Mouse (Mus musculus) limb, embryonic 12.5 days (tissue): ENCODE data around the gene Iqce. TPM values are rescaled to one million over a fixed set of nuclear protein-coding genes. Genes with fewer than 3 reads are reported as not detected.

Experiments used
- ATAC-seq: fragments of 200-750 bp; cut with Nextera tagmentation; 2 replicates; pipeline ENCODE4 v1.8.0; 2017; ENCODE audit warnings: low read depth, moderate TSS enrichment; ENCODE audit not compliant: insufficient number of reproducible peaks, insufficient read depth, low FRiP score, low TSS enrichment
- H3K27ac ChIP-seq: fragments of 300-500 bp; sonication (generic); 2 replicates; pipeline ENCODE4 v1.5.1; 2016; ENCODE audit warnings: mild to moderate bottlenecking, moderate library complexity
- H3K27me3 ChIP-seq: fragments of 300-500 bp; sonication (generic); 2 replicates; pipeline ENCODE4 v1.6.1; 2016; ENCODE audit warnings: mild to moderate bottlenecking, moderate library complexity
- H3K36me3 ChIP-seq: fragments of 300-500 bp; sonication (generic); 2 replicates; pipeline ENCODE4 v1.6.1; 2016; ENCODE audit warnings: mild to moderate bottlenecking, moderate library complexity
- H3K4me1 ChIP-seq: fragments of 300-500 bp; sonication (generic); replicated peaks from 2 replicates; pipeline ENCODE4 v1.6.1; 2016
- H3K4me2 ChIP-seq: fragments of 300-500 bp; sonication (generic); 2 replicates; pipeline ENCODE4 v1.6.1; 2016; ENCODE audit warnings: mild to moderate bottlenecking, moderate library complexity
- H3K4me3 ChIP-seq: fragments of 300-500 bp; sonication (generic); replicated peaks from 2 replicates; pipeline ENCODE4 v1.5.1; 2016; ENCODE audit warnings: mild to moderate bottlenecking
- H3K9ac ChIP-seq: fragments of 300-500 bp; sonication (generic); replicated peaks from 2 replicates; pipeline ENCODE4 v1.6.1; 2016; ENCODE audit warnings: mild to moderate bottlenecking, moderate library complexity
- H3K9me3 ChIP-seq: fragments of 300-500 bp; sonication (generic); 2 replicates; pipeline ENCODE4 v1.6.1; 2016; ENCODE audit warnings: mild to moderate bottlenecking, moderate library complexity
- WGBS: fragments of 180-500 bp; shearing (Covaris S2); methylation state at CpG from one replicate; pipeline ENCODE4 v1.1.7; 2016; 5-methylcytosine and 5-hydroxymethylcytosine counted together
- polyA plus RNA-seq: library from polyadenylated mRNA; unstranded; fragments of >200 nt; fragmentation: Nextera tagmentation; extraction: Ambion mirVana; gene quantifications from 2 replicates; pipeline ENCODE4 v1.2.1, GENCODE M21; 2016

The Iqce gene
- polyA plus RNA-seq, 1 experiment from 2014 or later: 26.0 TPM

DNA sequence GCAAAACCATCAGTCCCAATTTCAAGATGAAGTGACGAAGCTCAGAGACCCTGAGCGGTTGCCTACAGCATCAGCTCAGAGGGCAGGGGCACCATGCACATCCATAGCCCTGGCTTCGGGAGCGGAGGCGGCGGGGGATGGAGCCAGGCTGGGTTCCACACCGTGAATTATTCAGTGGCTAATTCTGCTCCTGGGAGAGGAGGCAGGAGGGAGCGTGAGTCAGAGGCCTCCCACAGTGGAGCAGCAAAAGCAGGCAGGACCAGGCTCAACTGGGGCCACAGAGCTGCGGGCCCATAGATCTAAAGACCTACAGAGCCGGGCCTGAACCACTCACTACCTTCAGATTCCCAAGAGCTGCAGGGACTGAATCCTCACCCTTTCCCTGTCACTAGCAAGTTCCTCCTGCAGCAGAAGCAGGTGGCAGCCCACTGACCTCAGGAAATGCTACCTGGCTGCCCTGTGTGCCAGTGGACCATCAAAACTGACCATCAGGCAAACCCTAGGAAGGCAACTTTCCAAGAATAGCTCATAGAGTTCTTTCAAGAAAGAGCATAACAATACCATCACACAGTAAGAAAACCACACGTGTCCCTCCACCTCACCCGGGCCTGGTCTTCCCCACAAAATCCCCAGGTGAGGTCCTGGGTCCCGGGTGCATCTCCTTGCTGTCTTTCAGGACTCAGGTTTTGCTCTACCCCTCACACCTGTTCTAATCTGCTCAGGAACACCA is 55.0 kb downstream of the Iqce start:
- peak overlapping the region; percentile 99 for H3K9ac ChIP-seq
- ATAC-seq: no peak
- 66% methylated on average over 13 of the region's 13 CpGs for WGBS
- no peaks in the 10 kb centered on the region for H3K9me3 ChIP-seq
- peak overlapping the region; percentile 97 for H3K4me2 ChIP-seq
- peaks cover 38% of the 10 kb centered on the region for H3K36me3 ChIP-seq
- H3K4me3 ChIP-seq: peak overlapping the region; percentile 96
- peaks cover 58% of the 10 kb centered on the region for H3K4me1 ChIP-seq
- no peaks in the 10 kb centered on the region for H3K27me3 ChIP-seq
- H3K27ac ChIP-seq: peak overlapping the region; percentile 88; the same call in 1 of the 2 replicates

GRCm38 (mm10) chr5:140646171-140646570 is 56.0 kb downstream of the Iqce start:
- Histone ChIP-seq H3K9ac (0 out of 2 replicates have a peak overlapping the region, but pooled peaks have one; percentile 99), H3K27ac (no peak overlapping the region)
- 91% methylated on average over 6 of the region's 6 CpGs for WGBS

DNA sequence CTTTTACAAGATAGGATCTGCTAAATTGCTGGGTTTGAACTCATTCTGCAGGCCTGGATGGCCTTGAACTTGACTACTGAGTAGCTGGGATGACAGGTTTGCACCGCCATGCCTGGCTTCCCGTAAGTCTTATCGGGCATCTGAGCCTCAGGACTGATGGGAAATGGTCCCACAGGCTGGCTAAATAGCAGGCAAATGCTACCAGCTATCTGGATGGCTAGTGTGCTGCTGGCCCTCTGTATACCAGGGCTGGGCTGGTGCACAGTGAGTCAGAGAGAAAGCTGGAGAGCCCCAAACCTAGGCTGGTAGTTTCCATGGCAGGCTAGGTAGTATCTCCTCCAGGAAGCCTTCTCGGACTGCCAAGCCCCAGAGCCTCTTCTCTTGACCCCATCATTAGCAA is 56.7 kb downstream of the Iqce start:
- H3K36me3 ChIP-seq: peaks cover 43% of the 10 kb centered on the region
- no peak overlapping the region for H3K4me3 ChIP-seq

More at GRCm38 (mm10) chr5:140646171-140646570, 56.0 kb downstream of the Iqce start:
- Histone ChIP-seq H3K36me3 (peaks cover 38% of the 10 kb centered on the region), H3K4me3 (peak overlapping the region; percentile 96), H3K9me3 (no peaks in the 10 kb centered on the region), H3K27me3 (no peaks in the 10 kb centered on the region), H3K4me2 (peak overlapping the region; percentile 97), H3K4me1 (peaks cover 68% of the 10 kb centered on the region)
- ATAC-seq: no peak

GRCm38 (mm10) chr5:140644702-140645201 is 57.4 kb downstream of the Iqce start:
- Histone ChIP-seq H3K4me1 (peaks cover 71% of the 10 kb centered on the region), H3K9ac (no peak overlapping the region), H3K4me3 (no peak overlapping the region), H3K36me3 (peaks cover 50% of the 10 kb centered on the region), H3K4me2 (0 out of 2 replicates have a peak overlapping the region, but pooled peaks have one; percentile 6), H3K9me3 (no peaks in the 10 kb centered on the region), H3K27me3 (no peaks in the 10 kb centered on the region), H3K27ac (no peak overlapping the region)
- no peak for ATAC-seq
- WGBS: 92% methylated on average over 15 of the region's 15 CpGs

More for the DNA sequence above, 56.7 kb downstream of the Iqce start:
- no peak for ATAC-seq
- Histone ChIP-seq H3K4me2 (peak overlapping the region; percentile 97; the same call in 1 of the 2 replicates), H3K27ac (no peak overlapping the region), H3K4me1 (peaks cover 75% of the 10 kb centered on the region), H3K27me3 (no peaks in the 10 kb centered on the region), H3K9ac (no peak overlapping the region), H3K9me3 (no peaks in the 10 kb centered on the region)
- 81% methylated on average over 4 of the region's 4 CpGs for WGBS

GRCm38 (mm10) chr5:140644263-140644662 is 57.9 kb downstream of the Iqce start:
- H3K4me3 ChIP-seq: no peak overlapping the region
- no peak overlapping the region for H3K4me2 ChIP-seq
- H3K27ac ChIP-seq: no peak overlapping the region
- WGBS: 90% methylated on average over 6 of the region's 6 CpGs
- H3K27me3 ChIP-seq: no peaks in the 10 kb centered on the region
- peaks cover 66% of the 10 kb centered on the region for H3K4me1 ChIP-seq
- H3K9me3 ChIP-seq: no peaks in the 10 kb centered on the region
- H3K36me3 ChIP-seq: peaks cover 55% of the 10 kb centered on the region
- H3K9ac ChIP-seq: no peak overlapping the region
- ATAC-seq: no peak

GRCm38 (mm10) chr5:140642076-140642475 is 60.1 kb downstream of the Iqce start:
- Histone ChIP-seq H3K4me1 (peaks cover 55% of the 10 kb centered on the region), H3K4me2 (peak overlapping the region; percentile 44), H3K9me3 (no peaks in the 10 kb centered on the region), H3K9ac (0 out of 2 replicates have a peak overlapping the region, but pooled peaks have one; percentile 45), H3K36me3 (peaks cover 77% of the 10 kb centered on the region), H3K27me3 (no peaks in the 10 kb centered on the region), H3K4me3 (no peak overlapping the region; the same call in 1 of the 2 replicates), H3K27ac (peak overlapping the region; percentile 80)
- WGBS: 65% methylated on average over 3 of the region's 3 CpGs
- ATAC-seq: no peak

GRCm38 (mm10) chr5:140641254-140641928 is 60.8 kb downstream of the Iqce start:
- peak overlapping the region; percentile 80 for H3K27ac ChIP-seq
- peak; percentile 46 for ATAC-seq
- no peaks in the 10 kb centered on the region for H3K9me3 ChIP-seq
- peak overlapping the region; percentile 44 for H3K4me2 ChIP-seq
- peak overlapping the region; percentile 4; the same call in 1 of the 2 replicates for H3K4me3 ChIP-seq
- no peaks in the 10 kb centered on the region for H3K27me3 ChIP-seq
- peak overlapping the region; percentile 45; the same call in 1 of the 2 replicates for H3K9ac ChIP-seq
- H3K4me1 ChIP-seq: peaks cover 48% of the 10 kb centered on the region
- WGBS: 23% methylated on average over 10 of the region's 10 CpGs
- peaks cover 83% of the 10 kb centered on the region for H3K36me3 ChIP-seq

- 0 out of 2 replicates have a peak overlapping the region, but pooled peaks have one; percentile 4 for H3K4me3 ChIP-seq
- no peak for ATAC-seq
- H3K27ac ChIP-seq: peak overlapping the region; percentile 80
- 69% methylated on average over 2 of the region's 2 CpGs for WGBS
- no peak overlapping the region for H3K9ac ChIP-seq
- no peaks in the 10 kb centered on the region for H3K27me3 ChIP-seq
- no peaks in the 10 kb centered on the region for H3K9me3 ChIP-seq
- peaks cover 83% of the 10 kb centered on the region for H3K36me3 ChIP-seq
- peaks cover 43% of the 10 kb centered on the region for H3K4me1 ChIP-seq
- peak overlapping the region; percentile 44 for H3K4me2 ChIP-seq
Measured at GRCm38 (mm10) chr5:140640812-140641211, 61.4 kb downstream of the Iqce start.

GRCm38 (mm10) chr5:140639871-140640270 is 62.3 kb downstream of the Iqce start:
- no peak for ATAC-seq
- peaks cover 34% of the 10 kb centered on the region for H3K4me1 ChIP-seq
- H3K27ac ChIP-seq: no peak overlapping the region
- WGBS: 92% methylated on average over 14 of the region's 14 CpGs
- H3K9ac ChIP-seq: no peak overlapping the region
- H3K4me2 ChIP-seq: no peak overlapping the region
- no peak overlapping the region for H3K4me3 ChIP-seq
- no peaks in the 10 kb centered on the region for H3K9me3 ChIP-seq
- no peaks in the 10 kb centered on the region for H3K27me3 ChIP-seq
- peaks cover 83% of the 10 kb centered on the region for H3K36me3 ChIP-seq

GRCm38 (mm10) chr5:140639312-140639711 is 62.9 kb downstream of the Iqce start:
- H3K27me3 ChIP-seq: no peaks in the 10 kb centered on the region
- 93% methylated on average over 4 of the region's 4 CpGs for WGBS
- H3K4me2 ChIP-seq: no peak overlapping the region
- ATAC-seq: no peak
- peaks cover 33% of the 10 kb centered on the region for H3K4me1 ChIP-seq
- no peaks in the 10 kb centered on the region for H3K9me3 ChIP-seq
- peaks cover 83% of the 10 kb centered on the region for H3K36me3 ChIP-seq
- no peak overlapping the region for H3K4me3 ChIP-seq
- H3K9ac ChIP-seq: no peak overlapping the region
- no peak overlapping the region for H3K27ac ChIP-seq

DNA sequence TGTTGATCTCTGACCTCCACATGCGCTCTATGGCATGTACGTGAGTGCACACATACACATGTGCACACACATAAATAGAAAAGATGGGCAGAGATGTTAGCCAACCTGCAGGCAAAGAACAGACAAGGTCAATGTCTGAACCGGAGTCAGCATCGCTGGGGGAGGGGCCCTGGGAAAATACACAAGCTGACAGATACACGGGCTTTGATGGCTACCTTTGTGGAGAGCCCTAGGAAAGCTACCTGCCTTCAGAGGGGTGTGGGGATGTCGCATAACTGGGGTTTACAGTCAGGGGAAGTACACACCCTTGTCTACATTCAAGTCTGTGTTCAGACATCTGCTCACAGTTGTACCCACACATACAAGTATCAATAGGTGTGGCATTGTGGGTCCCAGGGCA is 63.7 kb downstream of the Iqce start:
- WGBS: 97% methylated on average over 6 of the region's 6 CpGs
- Histone ChIP-seq H3K4me3 (no peak overlapping the region), H3K9ac (no peak overlapping the region), H3K36me3 (peaks cover 83% of the 10 kb centered on the region), H3K4me2 (no peak overlapping the region), H3K27me3 (no peaks in the 10 kb centered on the region), H3K9me3 (no peaks in the 10 kb centered on the region), H3K4me1 (peaks cover 31% of the 10 kb centered on the region), H3K27ac (no peak overlapping the region)
- no peak for ATAC-seq
